Mouse (Mus musculus): ENCODE data around the gene Hp1bp3.

The Hp1bp3 gene

GRCm38 (mm10) chr4:138223623-138224022, 7.5 kb downstream of the Hp1bp3 start:
- DNase-seq: no peak

DNA sequence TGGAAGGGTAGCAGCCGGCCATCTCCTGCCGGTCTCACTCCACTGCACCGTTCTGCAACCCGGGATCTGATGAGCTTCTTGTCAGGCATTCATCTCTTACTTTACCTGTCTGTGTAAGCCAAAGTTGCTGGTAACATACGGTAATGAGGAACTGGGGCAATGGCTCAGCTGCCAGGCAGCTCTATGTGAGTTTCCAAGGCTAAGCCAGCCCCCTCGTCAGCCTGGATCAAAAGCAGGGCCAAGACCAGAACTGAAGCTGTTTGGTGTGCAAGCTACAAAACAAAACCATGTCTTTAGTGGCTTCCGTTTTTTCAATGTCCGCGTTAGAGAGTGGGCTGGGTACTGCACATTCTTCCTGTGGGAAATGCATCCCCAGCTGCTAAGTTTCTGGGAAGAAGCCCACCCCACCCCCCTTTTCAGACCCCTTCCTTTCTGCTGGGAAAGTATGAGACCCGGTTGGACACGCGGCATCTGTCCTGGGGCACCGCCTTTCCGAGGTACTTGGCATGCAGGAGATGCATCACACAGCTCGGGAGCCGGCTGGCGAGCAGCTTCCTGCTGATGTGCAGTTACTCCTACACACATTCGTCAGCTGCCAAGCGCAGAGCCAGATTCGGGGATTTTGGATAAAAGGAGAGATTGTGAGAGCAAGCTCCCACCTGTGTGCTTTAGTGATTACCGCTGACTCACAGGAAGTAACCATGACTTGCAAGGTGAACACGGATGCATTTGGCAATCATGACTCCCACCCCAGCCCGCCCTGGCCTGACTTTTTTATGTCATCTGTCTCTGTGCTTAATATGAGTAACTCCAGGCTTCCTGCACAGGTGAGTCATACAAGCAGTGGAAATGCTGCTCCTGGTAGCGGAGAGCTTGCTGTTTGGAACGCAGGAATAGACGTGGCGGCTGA, 30.9 kb downstream of the Hp1bp3 start:
- DNase-seq: no peak

DNA sequence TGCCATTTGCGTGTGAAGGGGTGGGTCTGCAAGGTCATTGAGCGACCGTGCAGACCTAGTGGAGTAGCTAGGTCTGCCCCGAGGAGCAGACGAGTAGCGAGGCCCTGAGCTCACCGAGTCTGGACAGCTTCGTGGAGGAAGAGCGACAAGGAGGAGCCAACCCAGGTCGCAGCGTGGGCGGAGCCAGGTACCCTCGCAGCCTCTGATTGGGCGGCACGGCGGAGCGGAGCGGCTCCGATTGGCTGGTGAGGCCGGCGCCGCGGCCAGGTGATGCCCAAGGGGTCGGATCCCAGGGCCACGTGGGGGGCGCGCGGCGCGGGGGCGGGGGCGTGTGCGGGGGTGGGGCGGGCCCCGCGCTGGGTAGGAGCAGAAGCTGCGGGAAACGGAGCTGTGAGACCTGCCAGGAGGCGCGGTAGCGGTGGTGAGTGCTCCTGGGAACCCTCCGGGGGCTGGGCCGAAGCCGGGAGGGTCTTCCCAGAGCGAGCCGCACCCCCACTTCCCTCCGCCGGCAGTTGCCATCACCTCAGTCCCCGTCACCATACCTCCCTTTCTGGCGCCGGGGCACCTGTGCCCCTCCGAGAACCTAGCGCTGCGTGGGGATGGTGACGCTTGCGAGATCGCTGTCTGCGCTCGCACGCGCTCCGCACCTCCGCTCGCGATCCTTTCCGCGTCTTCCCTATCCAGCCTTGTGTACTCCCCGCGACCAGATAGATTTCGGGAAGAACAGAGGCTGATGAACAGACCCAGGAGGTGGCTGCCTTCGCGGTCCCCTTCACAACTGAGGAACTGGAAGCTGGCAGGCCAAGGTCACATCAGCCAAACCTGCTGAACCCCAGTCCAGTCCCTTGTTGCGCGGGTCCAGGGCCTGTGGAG, 34.2 kb downstream of the Hp1bp3 start, which contains the start of the genes Sh2d5 and Kif17:
Gene Sh2d5, plus strand, starts transcription at position 316 of the 873 bp plus-strand sequence.
Gene Kif17, plus strand, starts transcription at position 348 of the 873 bp plus-strand sequence.
- DNase-seq: peak; percentile 79

DNA sequence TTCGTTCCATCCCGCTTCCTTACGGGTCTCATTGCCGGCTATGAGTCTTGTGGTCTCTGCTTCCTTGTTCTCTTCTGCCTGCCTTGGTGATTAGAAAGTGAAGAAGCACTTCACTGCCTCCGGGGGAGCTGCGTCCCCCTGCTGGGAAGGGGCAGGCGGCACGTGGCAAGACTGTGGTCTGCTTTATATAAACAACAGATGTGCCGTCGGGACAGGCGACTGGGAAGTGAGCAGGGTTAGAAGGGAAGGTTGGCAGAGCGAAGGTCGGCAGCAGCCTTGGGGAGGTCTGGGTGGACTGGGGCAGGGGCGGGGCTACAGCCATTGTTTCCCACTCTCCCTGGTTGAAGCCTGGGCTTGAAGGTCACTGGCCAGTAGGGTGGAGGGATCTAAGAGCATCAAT, 35.7 kb downstream of the Hp1bp3 start:
- DNase-seq: peak; percentile 46

DNA sequence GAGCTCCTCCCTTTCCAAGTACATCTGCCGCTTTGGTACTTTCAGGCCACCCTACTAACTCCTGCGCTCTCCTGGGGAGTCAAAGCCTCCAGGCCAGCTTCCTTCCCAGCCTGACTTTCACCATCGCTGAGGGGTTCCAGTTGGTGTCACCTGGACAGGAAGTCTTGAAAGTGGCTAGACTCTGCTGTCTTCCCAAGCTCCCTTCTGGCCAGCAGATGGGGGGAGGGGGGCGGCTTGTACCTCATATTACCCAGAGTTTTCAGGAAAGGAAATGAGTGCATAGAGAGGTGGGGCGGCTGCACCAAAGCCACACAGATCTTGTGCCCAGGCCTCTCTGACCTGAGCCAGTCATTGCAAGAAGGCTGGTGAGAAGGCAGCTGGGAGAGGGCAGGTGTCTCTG, 36.1 kb downstream of the Hp1bp3 start:
- no peak for DNase-seq

GRCm38 (mm10) chr4:138257116-138257687, 41.1 kb downstream of the Hp1bp3 start:
- DNase-seq: no peak

GRCm38 (mm10) chr4:138258663-138259062, 42.6 kb downstream of the Hp1bp3 start:
- no peak for DNase-seq

DNA sequence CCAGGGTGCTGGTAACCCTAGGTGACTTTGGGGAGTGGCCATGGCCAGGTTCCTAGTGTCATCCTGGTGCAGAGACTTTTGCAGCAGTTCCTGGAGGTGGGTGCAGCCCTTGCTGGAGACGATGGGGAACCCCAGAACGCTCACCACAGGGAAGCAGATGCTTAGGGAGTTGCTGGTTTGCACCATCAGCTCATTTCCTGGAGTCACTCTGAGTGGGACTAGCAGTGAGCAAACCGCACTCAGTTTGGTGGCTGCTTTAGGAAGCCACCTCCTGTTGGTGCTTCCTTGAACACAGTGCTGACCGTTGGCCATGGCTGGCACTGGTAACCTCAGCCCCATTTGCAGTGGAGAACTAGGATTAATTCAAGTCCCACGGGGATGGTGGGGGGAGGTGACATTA, 43.4 kb downstream of the Hp1bp3 start:
- DNase-seq: no peak

GRCm38 (mm10) chr4:138261843-138262681, 46.0 kb downstream of the Hp1bp3 start:
- peak; percentile 95 for DNase-seq

DNA sequence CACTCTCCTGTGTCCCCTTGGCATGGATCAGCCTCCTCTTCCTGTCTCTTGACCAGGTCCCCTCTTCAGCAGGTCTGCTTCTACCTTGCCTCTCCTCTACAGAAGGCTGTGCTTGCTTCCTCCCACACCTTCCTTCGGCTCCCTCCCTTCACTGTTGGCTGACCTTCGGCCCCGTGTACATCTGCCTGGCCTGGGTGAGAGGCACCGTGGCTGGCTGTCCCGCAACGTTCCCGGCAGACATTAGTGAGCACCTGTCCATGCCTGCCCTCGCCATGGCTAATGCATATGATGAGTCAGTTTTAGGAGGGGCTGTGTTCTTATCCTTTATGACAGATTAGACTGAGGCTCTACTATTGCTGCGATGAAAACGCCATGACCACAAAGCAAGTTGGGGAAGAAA, 51.8 kb downstream of the Hp1bp3 start:
- DNase-seq: no peak

DNA sequence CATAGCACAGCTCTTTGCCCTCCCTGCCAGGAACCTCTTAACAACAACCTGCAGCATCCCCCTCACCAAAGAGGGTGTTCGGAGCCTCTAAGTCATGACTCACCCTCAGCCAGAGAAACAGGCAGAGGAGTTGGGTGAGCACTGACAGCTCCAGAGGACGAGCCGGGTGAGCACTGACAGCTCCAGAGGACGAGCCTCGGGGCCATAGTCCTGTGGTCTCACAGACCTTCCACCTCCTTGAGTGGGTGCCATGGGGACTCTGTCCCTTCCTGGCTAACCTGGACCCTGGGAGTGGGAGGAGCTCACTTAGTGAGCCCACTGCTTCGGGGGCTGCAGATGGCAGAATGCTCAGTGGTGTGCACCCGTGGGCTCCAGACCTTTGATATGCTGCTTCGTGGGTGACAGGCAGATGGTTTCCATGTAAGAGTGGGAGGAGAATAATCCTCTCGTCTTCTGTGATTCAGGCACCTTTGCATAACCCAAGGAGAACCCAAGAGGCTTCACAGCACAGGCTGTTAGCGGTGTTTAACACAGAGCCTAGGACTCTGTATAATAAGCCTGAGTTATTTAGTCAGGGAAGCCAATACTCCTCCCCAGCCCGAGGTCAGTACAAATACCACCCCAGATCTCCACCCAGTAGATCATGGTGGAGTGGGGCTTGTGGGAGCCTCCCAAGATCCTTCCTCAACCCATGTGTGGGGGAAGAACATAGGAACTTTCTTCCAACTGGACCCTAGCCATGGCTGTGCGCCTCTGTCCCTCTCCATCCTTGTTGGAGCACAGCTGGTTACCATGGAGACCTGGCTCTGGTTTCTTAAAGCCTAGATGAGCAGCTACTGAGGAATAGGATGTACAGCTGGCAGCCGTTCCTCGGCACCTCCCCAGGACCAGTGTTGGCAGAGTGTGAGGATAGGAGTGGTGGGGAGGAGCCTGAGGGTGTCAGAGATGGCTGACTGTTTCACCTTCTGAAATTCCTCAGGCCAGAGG, 56.2 kb downstream of the Hp1bp3 start:
- DNase-seq: no peak

- DNase-seq: no peak
Measured at GRCm38 (mm10) chr4:138278346-138278745, 62.2 kb downstream of the Hp1bp3 start.

GRCm38 (mm10) chr4:138282834-138283233, 66.7 kb downstream of the Hp1bp3 start:
- DNase-seq: peak; percentile 66

- no peak for DNase-seq
Measured at GRCm38 (mm10) chr4:138286411-138286810, 70.3 kb downstream of the Hp1bp3 start.

DNA sequence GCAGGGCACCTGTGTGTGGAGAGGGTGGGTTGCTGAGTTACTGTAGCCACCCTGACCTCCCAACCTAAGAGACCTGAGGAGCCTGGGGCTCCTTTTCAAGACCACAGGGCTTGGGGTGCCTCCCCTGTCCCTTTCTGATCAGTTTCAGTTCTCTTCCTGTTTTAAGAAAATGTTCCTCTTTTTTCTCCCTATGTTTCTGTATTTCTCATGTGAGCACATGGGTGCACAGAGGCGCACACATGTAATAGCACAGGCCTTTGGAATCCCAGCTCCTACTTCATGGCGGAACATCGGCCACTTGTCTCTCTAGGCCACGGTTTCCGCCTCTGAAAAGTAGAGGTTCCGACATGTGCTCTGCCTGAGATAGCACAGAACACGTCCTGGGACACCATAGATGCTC, 72.6 kb downstream of the Hp1bp3 start:
- DNase-seq: no peak

DNA sequence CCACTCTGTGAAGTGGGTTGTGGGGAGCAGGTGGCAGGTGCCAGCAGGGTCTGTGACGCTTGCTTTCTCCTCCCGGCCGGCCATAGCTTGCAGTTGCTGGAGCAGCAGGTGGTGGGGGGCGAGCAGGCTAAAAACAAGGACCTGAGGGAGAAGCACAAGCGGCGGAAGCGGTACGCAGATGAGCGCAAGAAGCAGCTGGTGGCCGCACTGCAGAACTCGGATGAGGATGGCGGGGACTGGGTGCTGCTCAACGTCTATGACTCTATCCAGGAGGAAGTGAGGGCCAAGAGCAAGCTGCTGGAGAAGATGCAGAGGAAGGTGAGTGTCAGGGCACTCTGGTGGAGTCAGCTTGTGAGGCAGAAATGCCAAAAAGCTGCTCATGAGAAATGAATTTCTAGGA, 75.9 kb downstream of the Hp1bp3 start:
- no peak for DNase-seq

DNA sequence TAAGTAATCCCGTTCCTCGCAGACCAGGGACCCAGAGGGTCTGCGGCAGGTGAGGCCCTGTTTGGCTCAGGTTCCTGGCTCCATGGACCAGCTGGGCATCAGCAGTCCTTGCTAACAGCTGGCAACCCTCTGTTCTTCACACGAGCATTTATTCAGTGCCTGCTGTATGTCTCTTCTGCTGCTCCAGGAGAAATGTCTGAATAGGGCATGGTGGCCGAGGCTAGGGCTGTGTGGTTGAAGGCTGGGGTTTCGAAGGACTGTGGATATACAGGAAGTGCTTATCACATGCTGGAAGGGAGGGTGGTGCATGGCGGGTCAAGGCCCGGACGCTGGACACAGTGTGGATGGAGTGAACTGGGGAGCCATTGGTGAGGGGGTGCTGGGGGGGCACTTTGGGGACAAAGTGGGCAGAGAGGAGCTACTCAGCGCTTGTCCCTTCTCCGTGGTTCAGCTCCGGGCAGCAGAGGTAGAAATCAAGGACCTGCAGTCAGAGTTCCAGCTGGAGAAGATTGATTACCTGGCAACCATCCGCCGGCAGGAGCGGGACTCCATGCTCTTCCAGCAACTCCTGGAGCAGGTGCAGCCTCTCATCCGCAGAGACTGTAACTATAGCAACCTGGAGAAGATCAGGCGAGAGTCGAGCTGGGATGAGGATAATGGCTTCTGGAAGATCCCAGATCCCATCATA, 77.3 kb downstream of the Hp1bp3 start:
- no peak for DNase-seq

DNA sequence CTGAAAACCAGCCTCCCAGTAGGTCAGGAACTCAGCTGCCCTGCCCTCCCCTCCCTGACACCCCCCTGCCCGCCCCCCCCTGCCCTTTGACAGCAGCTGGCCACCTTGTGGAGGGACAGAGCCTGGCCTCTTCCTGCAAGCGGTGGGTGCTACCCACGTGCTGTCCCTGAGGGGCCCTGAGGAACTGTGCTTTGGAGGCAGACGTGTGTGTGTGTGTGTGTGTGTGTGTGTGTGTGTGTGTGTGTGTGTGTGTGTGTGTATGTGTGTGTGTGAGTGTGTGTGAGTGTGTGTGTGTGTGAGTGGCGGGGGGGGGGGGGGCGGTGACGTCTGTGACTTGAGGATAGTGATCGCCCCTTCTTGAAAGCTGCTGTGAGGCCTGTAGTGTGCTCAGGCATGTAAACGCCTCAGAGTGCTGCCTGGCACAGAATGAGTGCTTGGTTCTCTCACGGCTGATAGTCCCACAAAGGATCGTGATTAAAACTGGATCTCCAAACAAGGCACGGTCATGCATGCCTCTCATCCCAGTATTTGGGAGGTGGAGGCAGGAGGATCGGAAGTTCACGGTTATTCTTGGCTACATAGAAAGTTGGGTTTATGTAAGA, 78.0 kb downstream of the Hp1bp3 start:
- DNase-seq: no peak
